Mouse (Mus musculus) liver, embryonic 12.5 days (tissue): ENCODE results near the gene Gm49398. TPM values are rescaled to one million over a fixed set of nuclear protein-coding genes. Genes with fewer than 3 reads are reported as not detected.

Experiments used
- ATAC-seq: fragments of 200-750 bp; cut with Nextera tagmentation; 2 replicates; pipeline ENCODE4 v1.8.0; 2017; ENCODE audit warnings: moderate number of reproducible peaks, mild to moderate bottlenecking, moderate library complexity
- H3K27ac ChIP-seq: fragments of 300-500 bp; sonication (generic); 2 replicates; pipeline ENCODE4 v1.5.1; 2016; ENCODE audit warnings: mild to moderate bottlenecking
- H3K27me3 ChIP-seq: fragments of 300-500 bp; sonication (generic); replicated peaks from 2 replicates; pipeline ENCODE4 v1.6.1; 2016; ENCODE audit warnings: mild to moderate bottlenecking, moderate library complexity
- H3K36me3 ChIP-seq: fragments of 300-500 bp; sonication (generic); 2 replicates; pipeline ENCODE4 v1.6.1; 2016; ENCODE audit warnings: mild to moderate bottlenecking, moderate library complexity
- H3K4me1 ChIP-seq: fragments of 300-500 bp; sonication (generic); 2 replicates; pipeline ENCODE4 v1.6.1; 2016
- H3K4me2 ChIP-seq: fragments of 300-500 bp; sonication (generic); 2 replicates; pipeline ENCODE4 v1.6.1; 2016; ENCODE audit warnings: mild to moderate bottlenecking, moderate library complexity
- H3K4me3 ChIP-seq: fragments of 300-500 bp; sonication (generic); 2 replicates; pipeline ENCODE4 v1.5.1; 2016; ENCODE audit warnings: mild to moderate bottlenecking, moderate library complexity
- H3K9ac ChIP-seq: fragments of 300-500 bp; sonication (generic); 2 replicates; pipeline ENCODE4 v1.6.1; 2016; ENCODE audit warnings: mild to moderate bottlenecking, moderate library complexity
- H3K9me3 ChIP-seq: fragments of 300-500 bp; sonication (generic); replicated peaks from 2 replicates; pipeline ENCODE4 v1.6.1; 2016; ENCODE audit warnings: mild to moderate bottlenecking, moderate library complexity
- WGBS: fragments of 180-500 bp; shearing (Covaris S2); methylation state at CpG from one replicate; pipeline ENCODE4 v1.1.7; 2016; ENCODE audit not compliant: insufficient replicate concordance; 5-methylcytosine and 5-hydroxymethylcytosine counted together
- microRNA-seq: library from miRNA; unstranded; fragments of <30 nt; microRNA quantifications from one replicate; pipeline ENCODE4, GENCODE M21; 2017
- polyA plus RNA-seq: library from polyadenylated mRNA; unstranded; fragments of >200 nt; fragmentation: Nextera tagmentation; extraction: Ambion mirVana; gene quantifications from 2 replicates; pipeline ENCODE4 v1.2.1, GENCODE M21; 2016

Gm49398 gene
- polyA plus RNA-seq: not detected in 2 replicates

GRCm38 (mm10) chr13:61288739-61289138 lies at the start of gene Gm49398:
Gm49398 (minus strand) TSS chr13:61288839.
- H3K4me2 ChIP-seq: no peak within 1 kb of the TSS
- no peaks in the 10 kb centered on the region for H3K27me3 ChIP-seq
- no peaks in the 10 kb centered on the region; the same call in 1 of the 2 replicates for H3K9me3 ChIP-seq
- H3K4me3 ChIP-seq: no peak within 1 kb of the TSS
- no peaks in the 10 kb centered on the region for H3K4me1 ChIP-seq
- WGBS: 70% methylated on average over 2 of the region's 2 CpGs
- H3K36me3 ChIP-seq: no peaks in the 10 kb centered on the region
- no peak within 1 kb of the TSS for H3K27ac ChIP-seq
- H3K9ac ChIP-seq: no peak within 1 kb of the TSS
- ATAC-seq: no peak

GRCm38 (mm10) chr13:61255258-61255657 lies 33.4 kb downstream of the Gm49398 start, which contains the start of gene Cts8:
Cts8 (minus strand) TSS chr13:61255358.
- ATAC-seq: no peak
- Histone ChIP-seq H3K4me1 (no peaks in the 10 kb centered on the region), H3K27ac (no peak within 1 kb of the TSS), H3K27me3 (no peaks in the 10 kb centered on the region), H3K9ac (no peak within 1 kb of the TSS), H3K9me3 (no peaks in the 10 kb centered on the region; the same call in 1 of the 2 replicates), H3K4me2 (no peak within 1 kb of the TSS), H3K36me3 (no peaks in the 10 kb centered on the region), H3K4me3 (no peak within 1 kb of the TSS)
- WGBS: 55% methylated on average over 2 of the region's 2 CpGs

- Histone ChIP-seq H3K27ac (no peak overlapping the region), H3K4me2 (no peak overlapping the region), H3K9ac (no peak overlapping the region), H3K9me3 (no peaks in the 10 kb centered on the region), H3K4me1 (no peaks in the 10 kb centered on the region), H3K36me3 (no peaks in the 10 kb centered on the region), H3K4me3 (no peak overlapping the region), H3K27me3 (no peaks in the 10 kb centered on the region)
- WGBS: 45% methylated on average over 13 of the region's 13 CpGs
- no peak for ATAC-seq
These were observed 47.3 kb downstream of the Gm49398 start for GRCm38 (mm10) chr13:61241076-61241947.

- H3K27me3 ChIP-seq: no peaks in the 10 kb centered on the region
- WGBS: 77% methylated on average over 3 of the region's 3 CpGs
- no peak within 1 kb of the TSS for H3K27ac ChIP-seq
- H3K9ac ChIP-seq: no peak within 1 kb of the TSS
- H3K36me3 ChIP-seq: no peaks in the 10 kb centered on the region
- H3K9me3 ChIP-seq: no peaks in the 10 kb centered on the region
- no peaks in the 10 kb centered on the region for H3K4me1 ChIP-seq
- H3K4me3 ChIP-seq: no peak within 1 kb of the TSS
- no peak for ATAC-seq
- H3K4me2 ChIP-seq: no peak within 1 kb of the TSS
These were observed 85.3 kb downstream of the Gm49398 start, which contains the start of gene Cts6 for GRCm38 (mm10) chr13:61203310-61203709. Cts6 (minus strand) TSS chr13:61203410.

Small RNA genes within 50 kb of the gene (microRNA-seq; reads per million reads assigned to microRNA genes)
- not detected for gene Gm27704

Other genes with a start within 250 kb of the Gm49398 start
- gene Ctsq, start 248.2 kb downstream of the Gm49398 start, polyA plus RNA-seq: not detected in 2 replicates
- gene Ctsr, start 124.6 kb downstream of the Gm49398 start, polyA plus RNA-seq: not detected in 2 replicates
- not detected in 2 replicates for gene Cts6, start 85.4 kb downstream of the Gm49398 start, polyA plus RNA-seq
- gene Cts8, start 33.5 kb downstream of the Gm49398 start, polyA plus RNA-seq: not detected in 2 replicates
- not detected in 2 replicates for gene Cts7, start 69.4 kb upstream of the Gm49398 start, polyA plus RNA-seq